Mouse (Mus musculus): ENCODE measurements around the gene 4930404H24Rik.
"Not testable (repeated sequence)": the region's sequence is repeated elsewhere in the genome, so short reads cannot be mapped to it uniquely, and the experiment has no call there.

Gene 4930404H24Rik

DNA sequence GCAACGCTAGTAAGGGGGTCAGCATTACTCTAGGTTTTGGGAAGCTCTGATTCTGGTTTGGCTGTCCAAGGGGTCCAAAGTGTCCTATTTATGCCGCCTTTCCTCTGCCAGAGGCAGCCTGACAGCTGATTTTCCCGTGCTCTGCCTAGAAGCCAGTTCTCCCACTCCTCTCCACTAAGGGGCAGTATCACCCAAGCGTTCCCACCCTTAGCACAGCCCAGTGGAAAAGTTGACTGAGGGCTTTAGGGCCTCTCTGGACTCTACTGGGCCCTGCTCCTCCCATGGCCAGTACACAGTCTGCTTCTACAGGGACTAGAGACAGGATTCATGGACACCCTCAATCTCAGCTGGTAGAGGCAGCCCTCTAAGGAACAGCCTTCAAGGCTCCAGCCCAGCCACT lies 14.0 kb upstream of the 4930404H24Rik start:
- peak; percentile 57 to 83 for DNase-seq (ENCODE audit: low spot score in 2 of 2)

DNA sequence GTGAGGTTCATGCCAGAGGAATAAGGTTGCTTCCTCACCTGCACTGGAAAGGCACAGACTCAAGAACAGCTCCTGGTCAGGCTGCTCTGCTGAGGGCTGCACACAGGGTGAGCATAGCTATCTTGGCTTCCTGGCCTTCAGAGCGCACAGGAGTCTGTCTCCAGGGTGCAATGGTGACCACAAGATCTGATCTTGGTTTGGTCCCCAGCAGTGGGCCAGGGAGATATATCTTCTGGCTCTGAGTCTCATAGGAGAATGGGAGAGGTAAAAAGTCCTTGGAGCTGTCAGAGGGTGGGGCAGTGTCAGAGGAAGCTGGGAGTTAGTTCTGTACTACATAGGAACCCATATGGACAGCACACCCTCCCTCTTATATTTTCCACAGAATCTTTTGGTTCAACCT lies 13.1 kb upstream of the 4930404H24Rik start:
- DNase-seq (ENCODE audit: low spot score in 2 of 2) = no peak

DNA sequence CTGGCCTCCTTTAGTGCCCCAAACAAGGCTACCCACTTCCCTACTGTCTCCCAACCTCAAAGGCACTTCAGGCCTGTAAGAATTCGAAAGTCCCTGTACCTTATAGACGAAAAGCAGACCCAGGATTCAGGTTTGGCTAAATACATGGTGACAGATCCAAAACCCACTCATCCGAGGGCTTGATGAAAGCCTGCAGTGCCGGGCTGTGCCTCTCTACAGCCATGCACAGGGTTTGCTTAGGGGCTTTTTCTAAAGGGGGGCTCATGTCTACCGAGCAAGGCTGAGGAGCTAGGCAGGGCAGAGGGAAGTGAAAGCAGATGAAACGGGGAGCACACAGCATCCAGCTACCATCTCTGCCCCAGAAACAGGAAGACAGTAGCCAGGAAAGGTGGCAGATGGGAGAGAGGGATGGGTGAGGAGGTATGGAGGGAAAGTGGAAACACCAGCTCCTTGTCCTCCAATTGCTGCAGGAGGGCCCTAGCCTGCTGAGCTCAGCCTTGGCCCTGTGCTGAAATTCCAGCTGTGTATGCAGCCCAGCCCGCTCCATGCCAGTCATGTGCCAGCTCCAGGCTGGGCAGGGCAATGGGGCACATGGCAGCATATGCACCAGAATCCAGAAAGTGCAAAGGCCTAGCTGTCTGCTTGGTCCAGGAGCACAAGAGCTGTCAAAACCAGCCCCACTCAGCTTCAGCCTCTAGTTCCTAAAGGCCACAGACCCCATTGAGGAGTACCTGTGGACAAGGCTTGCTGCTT lies 11.3 kb upstream of the 4930404H24Rik start:
- DNase-seq (ENCODE audit: low spot score in 2 of 2) = peak in 1 of 2 experiments; percentile 36

DNA sequence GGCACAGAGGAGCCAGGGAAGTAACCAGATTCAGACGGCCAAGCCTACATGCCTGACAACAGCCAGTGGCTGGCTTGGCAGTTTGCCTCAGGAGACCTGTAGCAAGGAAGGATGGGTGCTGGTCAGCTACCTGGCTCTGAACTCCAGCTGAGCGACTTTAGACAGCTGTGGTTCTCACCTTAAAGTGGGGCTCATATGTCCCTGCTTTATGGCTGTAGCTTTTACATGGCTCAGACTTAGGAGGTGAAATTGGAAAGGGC lies 10.8 kb upstream of the 4930404H24Rik start:
- no peak for DNase-seq (ENCODE audit: low spot score in 2 of 2)

DNA sequence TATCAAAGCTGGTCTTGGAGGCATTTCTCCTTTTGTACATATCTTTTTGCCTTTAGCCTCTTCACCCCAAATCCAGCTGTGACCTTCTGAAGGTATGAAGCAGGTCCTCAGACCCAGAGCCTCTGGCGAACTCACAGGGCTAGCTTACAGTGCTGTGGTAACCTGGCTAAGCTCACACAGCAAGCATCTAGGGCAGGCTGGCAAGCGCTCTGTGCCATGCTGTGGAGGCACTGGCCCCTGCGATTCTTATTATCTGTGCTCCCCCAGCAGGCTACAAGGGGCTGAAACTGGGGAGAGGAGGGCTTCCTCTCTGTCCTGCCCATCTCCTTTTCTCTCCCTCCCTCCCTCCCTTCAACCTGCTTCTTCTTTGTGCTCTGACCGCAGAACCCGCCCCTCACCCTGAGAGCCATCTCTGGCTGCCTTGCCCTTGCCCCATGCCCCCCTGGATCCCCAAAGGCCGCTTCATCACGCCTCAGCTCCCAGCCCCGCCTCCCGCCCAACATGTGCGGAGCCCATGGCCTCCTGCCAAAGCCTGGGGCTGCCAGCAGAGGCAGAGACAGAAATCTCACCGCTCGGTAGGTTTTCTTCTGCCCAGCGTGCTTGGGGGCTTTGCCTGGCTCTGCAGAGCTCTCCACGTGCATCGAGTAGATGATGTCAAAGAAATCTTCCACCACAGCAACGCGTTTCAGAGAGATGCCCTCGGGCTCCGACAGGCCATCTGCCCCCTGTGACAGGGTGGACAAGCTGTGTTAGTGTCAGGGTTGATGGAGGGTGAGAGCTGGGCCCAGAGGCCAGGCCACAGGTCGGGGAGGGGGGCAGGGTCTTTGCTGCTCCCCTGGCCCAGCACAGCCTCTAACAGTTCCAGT lies 9.2 kb upstream of the 4930404H24Rik start:
- peak; percentile 61 to 89 for DNase-seq (ENCODE audit: low spot score in 2 of 2)

DNA sequence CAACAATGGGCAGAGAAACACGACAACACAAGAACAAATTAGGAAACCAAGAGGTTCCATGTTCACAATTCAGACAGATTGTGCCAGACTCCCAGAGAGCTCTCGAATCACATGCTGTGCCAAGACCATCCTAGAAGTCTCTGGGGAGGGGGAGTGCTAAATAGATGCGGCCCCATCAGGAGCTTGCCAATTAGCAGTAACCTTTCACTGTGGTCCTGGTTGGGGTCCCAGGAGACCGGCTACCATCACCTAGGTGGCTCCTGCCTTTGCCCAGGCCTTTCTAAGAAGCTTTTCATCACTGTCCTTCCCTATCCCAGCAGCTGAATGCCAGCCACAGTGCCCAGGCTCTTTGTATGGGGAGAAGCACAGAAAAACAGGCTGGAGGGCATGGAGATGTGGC lies 8.5 kb upstream of the 4930404H24Rik start:
- no peak for DNase-seq (ENCODE audit: low spot score in 2 of 2)

DNA sequence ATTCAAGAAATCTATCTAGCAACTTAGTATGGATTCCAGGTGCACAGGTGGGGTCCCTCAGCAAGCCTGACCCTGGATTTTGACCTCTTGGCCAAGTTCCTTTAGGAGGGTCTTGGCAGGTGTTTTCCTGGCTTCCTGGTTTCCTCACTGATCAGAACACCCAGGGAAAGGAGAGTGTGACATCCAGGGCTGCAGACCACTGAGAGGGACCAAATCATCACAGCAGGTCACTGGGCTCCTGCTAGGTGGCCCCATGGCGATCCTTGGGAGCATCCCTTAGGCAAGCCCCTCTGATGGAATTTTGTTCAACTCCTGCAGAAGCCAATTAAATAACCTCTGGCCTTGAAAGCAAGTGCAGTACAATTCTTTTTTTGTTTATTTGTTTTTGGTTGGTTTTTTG lies 2.5 kb upstream of the 4930404H24Rik start:
- DNase-seq (ENCODE audit: low spot score in 2 of 2) = no peak

DNA sequence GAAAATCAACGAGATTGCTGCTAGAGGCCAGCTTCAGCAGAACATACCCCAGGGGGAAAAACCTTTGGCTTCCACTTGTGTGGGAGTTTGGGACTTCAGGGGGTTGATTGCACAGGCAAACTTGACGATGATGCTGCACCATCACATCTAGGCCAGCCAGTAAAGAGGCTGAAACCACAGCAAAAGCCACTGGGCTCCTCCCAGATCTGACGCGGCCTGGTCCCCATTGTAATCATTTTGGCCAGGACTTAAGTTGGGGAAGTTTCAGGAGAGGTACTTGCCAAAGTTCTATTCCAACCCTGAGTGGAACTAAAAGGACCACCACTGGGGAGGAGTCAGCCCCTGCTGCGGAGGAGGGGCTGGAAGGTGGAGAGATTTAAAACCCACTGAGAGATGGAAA lies 1.6 kb upstream of the 4930404H24Rik start:
- peak in 1 of 2 experiments; percentile 19 for DNase-seq (ENCODE audit: low spot score in 2 of 2)

DNA sequence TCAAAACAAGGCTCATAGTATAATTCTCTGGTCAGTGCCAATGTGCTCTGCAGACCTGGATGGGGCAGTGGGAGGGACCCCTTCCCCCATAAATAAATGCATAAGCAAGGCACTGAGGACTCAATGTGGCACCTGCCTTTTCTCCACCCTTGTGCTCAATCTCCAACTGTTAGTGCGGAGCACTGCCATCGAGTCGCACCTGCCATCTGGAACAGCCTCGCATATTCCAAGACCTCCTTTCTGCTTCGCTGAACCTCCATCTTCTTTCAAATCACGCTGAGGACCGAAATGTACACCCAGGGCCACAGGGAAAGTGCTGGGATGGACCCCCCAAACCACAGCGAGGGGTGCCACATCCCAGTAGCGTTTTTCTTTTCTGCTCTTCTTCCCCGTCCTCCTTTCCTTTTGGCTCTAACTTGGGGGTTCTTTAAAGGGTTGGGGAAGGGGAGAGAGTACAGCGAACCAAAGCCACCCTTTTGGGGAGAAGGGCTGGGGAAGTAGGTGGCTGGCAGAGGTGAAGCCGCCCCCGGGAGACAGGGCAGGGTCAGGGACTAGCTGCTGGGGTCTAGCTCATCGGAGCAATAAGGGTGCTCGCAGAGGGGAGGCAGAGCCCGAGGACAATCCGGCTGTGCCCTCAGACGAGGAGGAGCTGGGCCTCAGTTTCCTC lies 945 bp upstream of the 4930404H24Rik start:
- DNase-seq (ENCODE audit: low spot score in 2 of 2) = peak in 1 of 2 experiments; percentile 42

DNA sequence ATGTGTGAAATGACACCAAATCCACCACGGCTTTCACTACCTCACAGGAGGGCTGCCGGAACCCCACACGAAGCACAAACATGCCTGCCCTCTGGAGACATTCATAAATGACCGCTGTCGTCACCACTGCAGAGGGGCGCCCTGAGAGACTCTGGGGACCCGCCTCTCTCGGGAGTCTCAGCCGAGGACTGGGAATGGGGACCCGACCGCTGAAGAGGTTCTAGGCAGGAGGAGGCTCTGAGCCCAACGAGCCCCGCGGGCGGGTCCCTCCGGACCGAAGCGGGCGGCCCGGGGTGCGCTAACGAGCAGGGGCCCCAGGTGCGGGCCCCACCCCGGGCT lies 442 bp upstream of the 4930404H24Rik start:
- DNase-seq (ENCODE audit: low spot score in 2 of 2) = no peak

DNA sequence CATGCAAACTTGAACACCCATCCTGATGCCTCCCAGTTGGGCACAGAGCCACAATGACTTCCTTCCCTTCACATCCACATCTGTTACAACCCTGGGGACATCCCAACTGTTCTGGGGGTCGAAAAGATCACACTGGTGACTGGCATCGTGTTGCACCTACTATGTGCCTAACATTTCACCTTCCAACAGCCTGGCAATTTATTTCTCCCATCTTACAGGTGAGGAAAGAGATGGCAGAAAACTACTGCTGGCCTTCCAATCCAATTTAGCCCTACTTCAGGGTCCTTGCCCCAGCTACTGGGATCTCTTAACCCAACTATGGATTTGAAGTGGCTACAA lies 772 bp downstream of the 4930404H24Rik start:
- DNase-seq (ENCODE audit: low spot score in 2 of 2) = no peak

DNA sequence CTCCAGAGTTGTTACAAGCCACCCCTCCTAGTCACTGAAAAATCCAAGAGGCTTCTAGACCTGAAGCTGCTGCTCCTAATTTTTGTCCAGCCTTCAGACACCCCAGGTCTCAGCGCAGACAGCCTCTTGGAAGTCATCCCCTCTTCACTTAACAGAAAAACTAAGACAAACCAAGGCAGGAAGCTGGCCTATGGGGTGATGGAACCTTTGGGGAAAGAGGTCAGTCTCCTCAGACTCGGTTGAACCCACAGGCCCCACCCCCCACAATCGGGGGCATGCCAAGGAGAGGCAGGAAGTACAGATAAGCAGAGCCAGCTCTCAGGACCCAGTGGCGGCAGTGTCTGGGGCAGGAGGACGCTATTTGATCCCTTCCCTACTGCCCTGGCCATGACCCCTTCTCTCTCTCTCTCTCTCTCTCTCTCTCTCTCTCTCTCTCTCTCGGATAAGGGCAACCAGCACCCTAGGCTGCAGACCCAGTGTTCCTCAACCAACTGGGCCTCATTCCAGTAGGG lies 1.2 kb downstream of the 4930404H24Rik start:
- no peak for DNase-seq (ENCODE audit: low spot score in 2 of 2)

DNA sequence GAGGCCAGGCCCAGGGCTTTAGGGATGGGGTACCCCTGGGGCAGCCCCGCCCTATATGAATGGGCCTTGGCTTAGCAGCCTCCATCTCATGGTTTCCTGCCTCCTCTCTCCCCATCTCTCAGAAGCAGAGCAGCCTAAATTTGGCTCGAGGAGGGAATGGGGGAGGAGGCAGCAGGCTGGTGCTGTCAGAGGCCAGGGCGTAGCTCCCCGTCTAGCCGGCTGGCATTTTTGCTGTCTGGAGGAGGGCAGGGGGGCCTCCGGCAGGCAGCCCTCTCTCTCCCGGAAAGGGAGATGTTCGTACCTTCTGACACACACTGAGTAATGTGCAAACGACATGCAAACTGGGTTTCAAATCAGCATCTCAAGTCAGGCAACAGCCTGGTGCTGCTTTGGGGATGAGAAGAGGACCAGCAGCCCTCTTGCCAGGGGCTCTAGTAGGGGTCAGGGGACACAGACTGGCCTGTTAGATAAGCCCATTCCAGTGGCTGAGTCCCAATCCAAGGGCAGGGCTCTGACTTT lies 1.8 kb downstream of the 4930404H24Rik start:
- DNase-seq (ENCODE audit: low spot score in 2 of 2) = peak in 1 of 2 experiments; percentile 50

DNA sequence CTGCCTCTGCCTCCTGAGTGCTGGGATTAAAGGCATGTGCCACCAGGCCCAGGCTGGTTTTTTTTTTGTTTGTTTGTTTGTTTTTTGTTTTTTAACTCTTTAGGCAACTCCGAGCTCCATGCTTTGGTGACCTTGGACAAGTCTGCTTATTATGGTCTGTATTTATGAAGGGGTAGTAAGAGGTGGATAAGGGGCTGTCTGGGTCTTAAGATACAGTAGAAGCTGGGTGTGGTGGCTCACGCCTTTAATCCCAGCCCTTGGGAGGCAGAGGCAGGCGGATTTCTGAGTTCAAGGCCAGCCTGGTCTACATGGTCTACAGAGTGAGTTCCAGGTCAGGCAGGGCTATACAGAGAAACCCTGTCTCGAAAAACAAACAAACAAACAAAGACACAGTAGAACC lies 2.8 kb downstream of the 4930404H24Rik start:
- not testable (repeated sequence) for DNase-seq (ENCODE audit: low spot score in 2 of 2)

DNA sequence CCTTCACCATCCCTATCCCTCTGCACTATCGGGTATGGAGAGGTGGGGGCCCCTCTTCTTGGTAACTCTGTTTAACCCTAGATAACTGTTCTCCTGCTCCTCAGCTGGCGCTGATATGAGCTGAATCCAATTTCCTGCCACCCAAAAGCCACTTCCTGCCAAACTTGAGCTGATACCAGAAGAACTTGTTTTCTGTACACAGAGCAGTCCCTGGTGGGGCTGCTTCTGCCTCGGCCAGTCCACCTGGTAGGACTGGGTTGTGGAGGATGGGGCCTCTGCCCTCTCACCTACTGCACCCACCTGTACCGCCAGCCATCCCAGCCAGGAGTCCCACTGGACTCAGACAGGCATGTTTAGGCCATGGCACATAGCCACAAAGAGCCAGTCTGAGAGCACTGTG lies 3.2 kb downstream of the 4930404H24Rik start:
- DNase-seq (ENCODE audit: low spot score in 2 of 2) = no peak

DNA sequence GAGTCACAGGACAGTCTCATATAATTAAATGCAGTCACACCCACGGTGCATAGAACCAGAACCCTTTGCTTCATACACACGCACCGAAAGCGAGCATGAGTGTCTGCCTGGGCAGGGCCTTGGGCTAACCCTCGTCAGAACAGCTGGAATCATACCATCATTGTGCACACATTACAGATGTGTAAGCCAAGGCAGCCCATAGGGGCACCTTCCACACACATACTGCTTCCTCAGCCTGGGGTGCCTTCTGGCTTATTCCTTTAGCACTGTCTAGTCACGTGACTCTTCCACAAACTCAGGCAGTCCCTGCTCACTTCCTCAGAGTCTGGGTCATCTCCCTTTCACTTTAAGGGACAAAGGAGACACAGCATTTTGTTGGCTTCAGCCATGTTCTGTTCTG lies 3.7 kb downstream of the 4930404H24Rik start:
- no peak for DNase-seq (ENCODE audit: low spot score in 2 of 2)

DNA sequence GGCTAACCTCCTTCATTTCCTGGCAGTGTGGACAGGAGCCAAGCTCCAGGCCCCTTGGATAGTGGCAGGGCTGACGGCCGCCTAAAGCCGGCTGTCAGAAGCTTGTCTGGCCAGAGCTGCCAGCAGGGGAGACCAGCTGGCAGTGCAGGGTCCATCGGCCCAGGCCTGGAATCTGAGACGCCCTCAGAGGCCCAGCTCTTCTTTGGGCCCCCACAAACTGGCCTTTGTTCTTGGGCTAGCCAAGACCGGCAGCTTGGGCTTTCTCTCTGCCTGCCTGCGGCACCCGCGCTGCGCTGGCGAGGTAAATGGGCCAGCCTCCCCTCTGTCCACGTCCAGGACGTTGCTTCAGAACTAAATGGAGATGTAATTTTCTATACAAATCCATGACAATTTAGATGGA lies 4.3 kb downstream of the 4930404H24Rik start:
- DNase-seq (ENCODE audit: low spot score in 2 of 2) = peak in 1 of 2 experiments; percentile 70

DNA sequence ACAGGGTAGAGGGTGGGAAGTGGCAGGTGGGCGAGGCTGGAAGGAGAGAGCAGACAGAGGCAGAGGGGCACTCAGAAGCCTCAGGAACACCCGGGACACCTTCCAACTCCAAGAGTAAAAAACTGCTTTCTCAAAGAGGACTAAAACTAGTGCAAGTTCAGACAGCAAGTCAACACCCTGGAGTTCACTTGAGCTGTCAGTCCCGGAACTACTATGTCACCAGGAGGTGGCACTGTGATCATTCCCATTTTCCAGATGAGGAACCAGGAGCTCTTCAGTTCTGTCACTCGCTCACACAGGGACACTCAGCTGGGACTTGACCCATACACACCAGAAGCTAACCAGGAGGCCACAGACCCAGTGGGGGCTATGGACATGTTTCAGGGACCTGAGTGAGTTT lies 6.6 kb downstream of the 4930404H24Rik start:
- no peak for DNase-seq (ENCODE audit: low spot score in 2 of 2)

DNA sequence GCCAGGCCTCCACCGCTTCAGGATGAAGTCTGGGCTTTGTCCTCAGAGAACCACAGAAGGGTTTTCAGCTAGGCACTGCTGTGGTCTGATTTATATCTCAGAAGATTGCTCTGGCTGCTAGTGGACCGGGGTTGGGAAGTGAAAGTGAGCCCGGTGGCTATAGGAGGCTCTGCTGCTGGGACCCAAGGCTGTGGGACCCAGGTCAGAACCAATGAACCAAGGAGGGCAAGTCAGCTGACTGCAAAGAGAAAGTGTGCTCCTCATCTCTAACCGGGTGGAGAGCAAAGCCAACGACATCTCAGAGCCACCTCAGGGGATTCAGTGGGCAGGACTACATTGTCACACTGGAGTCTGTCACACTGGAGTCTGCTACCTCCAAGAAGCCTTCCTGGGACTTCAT lies 13.8 kb downstream of the 4930404H24Rik start:
- DNase-seq (ENCODE audit: low spot score in 2 of 2) = no peak

DNA sequence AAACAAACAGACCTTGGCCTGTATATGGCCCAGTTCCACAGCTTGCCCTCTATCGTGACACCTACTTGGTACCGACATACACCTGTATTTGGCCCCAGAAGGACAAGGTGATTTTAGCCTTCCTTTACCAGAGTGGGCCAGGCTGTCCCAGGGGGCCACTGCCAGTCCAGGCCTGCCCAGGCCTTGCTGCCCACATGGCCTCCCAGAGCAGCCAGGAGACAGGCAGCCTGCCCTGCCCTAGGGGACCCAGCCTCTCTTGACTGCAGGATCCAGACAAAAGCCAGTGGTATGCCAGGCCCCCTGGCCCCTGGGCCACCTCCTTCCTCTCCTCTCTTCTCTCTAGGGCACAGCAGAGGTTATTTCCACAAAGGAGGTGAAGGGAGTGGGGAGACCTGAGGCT lies 15.4 kb downstream of the 4930404H24Rik start:
- DNase-seq (ENCODE audit: low spot score in 2 of 2) = no peak

DNA sequence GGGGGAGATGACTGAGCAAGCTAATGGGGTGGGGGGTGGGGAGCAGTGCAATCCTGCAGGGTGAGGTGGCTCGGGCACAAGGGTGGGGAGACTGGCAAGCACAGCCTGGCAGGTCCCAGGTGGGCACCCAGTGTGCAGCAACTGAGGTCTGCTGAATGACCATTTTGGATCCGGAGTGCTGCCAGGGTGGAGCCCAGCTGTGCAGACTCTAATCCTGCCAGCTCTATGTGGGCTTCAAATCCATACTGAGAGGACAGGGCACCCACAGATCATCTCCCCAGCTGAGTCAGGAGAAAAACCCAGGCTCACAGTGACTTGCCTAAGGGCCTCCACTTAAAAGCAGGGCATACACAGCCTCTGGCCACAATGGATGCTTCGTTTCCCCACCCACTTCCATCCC lies 15.8 kb downstream of the 4930404H24Rik start:
- no peak for DNase-seq (ENCODE audit: low spot score in 2 of 2)

DNA sequence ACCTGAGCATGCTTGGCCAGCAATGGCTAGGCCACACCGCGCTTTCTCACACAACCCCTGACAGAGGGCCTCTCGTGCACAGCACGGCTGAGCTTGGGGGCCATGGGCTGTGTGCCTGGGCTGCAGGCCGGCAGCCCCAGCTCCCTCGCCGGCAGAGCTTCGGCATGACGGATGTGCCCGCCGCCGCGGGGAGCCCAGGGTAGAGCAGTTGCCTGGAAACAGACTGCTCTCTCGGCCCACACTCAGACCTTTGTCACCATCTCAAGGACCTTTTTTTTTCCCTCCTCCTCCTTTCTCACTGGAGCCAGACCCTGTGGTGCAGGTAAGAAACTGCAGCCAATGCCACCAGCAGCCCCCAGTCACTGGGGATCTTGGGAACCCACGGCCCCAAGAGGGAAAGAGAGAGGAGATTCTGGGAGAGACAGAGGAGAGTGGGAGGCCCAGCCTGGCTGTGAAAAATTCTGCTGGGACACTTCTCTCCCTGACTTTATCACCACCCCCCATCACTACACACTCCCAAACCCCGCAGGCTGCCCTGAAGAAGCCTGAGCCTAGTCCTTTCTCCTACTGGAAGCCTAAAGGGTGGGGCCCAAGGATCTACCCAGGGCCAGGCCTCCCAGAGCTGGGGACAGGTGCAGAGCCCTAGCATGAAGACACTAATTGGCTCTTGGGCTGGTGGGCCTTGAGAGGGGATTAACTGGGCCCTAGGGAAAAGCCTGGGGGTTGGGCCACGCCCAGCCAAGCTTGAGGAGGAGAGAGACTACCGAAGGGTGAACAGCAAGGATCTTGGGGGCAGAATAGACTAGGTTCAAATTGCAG lies 16.8 kb downstream of the 4930404H24Rik start:
- peak in 1 of 2 experiments; percentile 66 for DNase-seq (ENCODE audit: low spot score in 2 of 2)
